Mouse (Mus musculus) liver, embryonic 16.5 days (tissue): ENCODE data around the gene Mettl16. TPM values are rescaled to one million over a fixed set of nuclear protein-coding genes. Genes with fewer than 3 reads are reported as not detected.

ENCODE experiments used
- microRNA-seq: library from miRNA; unstranded; fragments of <30 nt; microRNA quantifications from one replicate; pipeline ENCODE4, GENCODE M21; 2016
- polyA plus RNA-seq: library from polyadenylated mRNA; unstranded; fragments of >200 nt; fragmentation: Nextera tagmentation; extraction: Ambion mirVana; gene quantifications from 2 replicates; pipeline ENCODE4 v1.2.1, GENCODE M21; 2015

Gene Mettl16
- polyA plus RNA-seq, 1 experiment from 2014 or later: 15.5 TPM

Small RNA genes lying within 50 kb of the gene (microRNA-seq; reads per million reads assigned to microRNA genes)
- gene Mir6926: 0.74 reads per million

Other genes starting within 250 kb of the Mettl16 start
- gene Rap1gap2, start 159.9 kb upstream of the Mettl16 start, polyA plus RNA-seq: 0.63 and 1.2 TPM in 2 replicates
- gene Ccdc92b, start 151.2 kb upstream of the Mettl16 start, polyA plus RNA-seq: 8.3 and 10.4 TPM in 2 replicates
- gene Cluh, start 121.3 kb upstream of the Mettl16 start, polyA plus RNA-seq: 30.6 and 35.3 TPM in 2 replicates
- gene Pafah1b1, start 46.2 kb upstream of the Mettl16 start, polyA plus RNA-seq: 26.4 and 28.0 TPM in 2 replicates
- 0.90 and 1.2 TPM in 2 replicates for gene Mnt, start 60.1 kb downstream of the Mettl16 start, polyA plus RNA-seq
- 0.89 and 1.2 TPM in 2 replicates for gene Sgsm2, start 126.2 kb downstream of the Mettl16 start, polyA plus RNA-seq
- gene Tsr1, start 127.2 kb downstream of the Mettl16 start, polyA plus RNA-seq: 16.7 and 17.5 TPM in 2 replicates
- gene Smg6, start 155.0 kb downstream of the Mettl16 start, polyA plus RNA-seq: 5.1 and 5.5 TPM in 2 replicates
- gene Srr, start 155.1 kb downstream of the Mettl16 start, polyA plus RNA-seq: 4.6 and 5.1 TPM in 2 replicates